Mouse (Mus musculus) kidney, embryonic 16.5 days (tissue): ENCODE measurements around the gene Serac1. TPM values are rescaled to one million over a fixed set of nuclear protein-coding genes. Genes with fewer than 3 reads are reported as not detected.

Experiments
- ATAC-seq: fragments of 200-750 bp; cut with Nextera tagmentation; 2 replicates; pipeline ENCODE4 v1.8.0; 2017; ENCODE audit warnings: moderate TSS enrichment; ENCODE audit not compliant: low FRiP score, low TSS enrichment
- H3K27ac ChIP-seq: fragments of 300-500 bp; sonication (generic); 2 replicates; pipeline ENCODE4 v1.5.1; 2014; ENCODE audit warnings: low read length
- H3K27me3 ChIP-seq: fragments of 300-500 bp; sonication (generic); 2 replicates; pipeline ENCODE4 v1.6.1; 2014; ENCODE audit warnings: low read length, control low read depth, mixed read lengths; ENCODE audit not compliant: insufficient read depth
- H3K36me3 ChIP-seq: fragments of 300-500 bp; sonication (generic); 2 replicates; pipeline ENCODE4 v1.6.1; 2014; ENCODE audit warnings: low read length, control low read depth, mixed read lengths; ENCODE audit not compliant: insufficient read depth
- H3K4me1 ChIP-seq: fragments of 300-500 bp; sonication (generic); 2 replicates; pipeline ENCODE4 v1.6.1; 2014; ENCODE audit warnings: low read length, control low read depth, mixed read lengths; ENCODE audit not compliant: insufficient read depth
- H3K4me2 ChIP-seq: fragments of 300-500 bp; sonication (generic); replicated peaks from 2 replicates; pipeline ENCODE4 v1.6.1; 2014; ENCODE audit warnings: low read depth, low read length
- H3K4me3 ChIP-seq: fragments of 300-500 bp; sonication (generic); 2 replicates; pipeline ENCODE4 v1.5.1; 2014; ENCODE audit warnings: mild to moderate bottlenecking, low read length
- H3K9ac ChIP-seq: fragments of 300-500 bp; sonication (generic); replicated peaks from 2 replicates; pipeline ENCODE4 v1.6.1; 2014; ENCODE audit warnings: low read length
- H3K9me3 ChIP-seq: fragments of 300-500 bp; sonication (generic); 2 replicates; pipeline ENCODE4 v1.6.1; 2016; ENCODE audit warnings: low read length, control low read depth
- WGBS: fragments of 180-500 bp; shearing (Covaris S2); extraction: QIAGEN DNeasy Blood & Tissue Kit; methylation state at CpG from one replicate; pipeline ENCODE4 v1.1.7; 2014; 5-methylcytosine and 5-hydroxymethylcytosine counted together
- polyA plus RNA-seq: library from polyadenylated mRNA; unstranded; fragments of >200 nt; fragmentation: Nextera tagmentation; extraction: Ambion mirVana; gene quantifications from 2 replicates; pipeline ENCODE4 v1.2.1, GENCODE M21; 2015

Serac1 gene
- 5.1 and 6.0 TPM in 2 replicates for polyA plus RNA-seq

DNA sequence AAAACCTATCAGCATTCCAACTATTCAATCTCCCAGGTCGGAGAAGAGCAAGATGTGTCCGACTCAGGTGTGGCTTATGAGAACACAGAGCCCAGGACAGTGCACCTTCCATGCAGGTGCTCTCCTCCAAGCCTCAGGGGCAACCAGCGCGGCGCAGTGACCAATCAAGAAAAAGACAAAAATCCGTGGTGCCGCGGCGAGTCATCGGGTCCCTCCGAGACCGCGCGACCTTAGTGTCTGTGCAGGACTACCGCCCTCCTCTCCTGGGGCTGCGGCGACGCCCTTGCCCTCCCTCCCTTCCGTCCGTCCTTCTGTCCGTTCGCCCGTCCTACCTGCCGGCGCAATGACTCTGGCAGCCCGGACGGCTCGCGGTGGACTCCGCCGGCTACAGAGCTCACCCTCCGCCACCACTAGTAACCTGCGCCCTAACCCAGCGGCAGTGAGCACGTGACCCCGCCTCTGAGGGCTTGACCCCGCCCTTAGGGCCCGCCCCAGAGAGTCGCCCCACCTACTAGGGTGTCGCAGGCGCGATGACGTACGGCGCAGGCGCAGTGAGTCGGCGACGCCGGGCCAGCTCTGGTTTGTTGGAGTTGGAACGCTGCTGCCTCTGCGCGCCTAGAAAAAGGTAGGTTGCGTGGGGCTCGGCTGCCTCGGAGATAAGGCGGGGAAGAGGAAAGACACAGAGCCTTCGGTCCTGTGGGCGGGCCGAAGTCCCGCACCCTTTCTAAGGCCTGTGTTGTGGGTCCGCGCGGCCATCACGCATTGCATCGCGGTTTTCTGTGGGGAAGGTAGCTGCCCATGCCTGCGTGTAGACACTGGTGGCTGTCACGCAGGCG lies at the start of gene Serac1, which contains the start of gene Gtf2h5:
Gene Serac1, minus strand, starts transcription at position 455 of the 836 bp plus-strand sequence.
Gene Gtf2h5, plus strand, starts transcription at position 500 of the 836 bp plus-strand sequence.
- no peaks in the 10 kb centered on the region for H3K27me3 ChIP-seq
- peak within 1 kb of the TSS; percentile 86 for H3K27ac ChIP-seq
- peak within 1 kb of the TSS; percentile 78 for H3K4me3 ChIP-seq
- H3K4me2 ChIP-seq: peak within 1 kb of the TSS; percentile 81
- WGBS: under 1% methylated on average over 70 of the region's 70 CpGs
- H3K9me3 ChIP-seq: no peaks in the 10 kb centered on the region
- peak within 1 kb of the TSS; percentile 82 for H3K9ac ChIP-seq
- peaks cover 10% of the 10 kb centered on the region for H3K4me1 ChIP-seq
- peaks cover 12% of the 10 kb centered on the region; the same call in 1 of the 2 replicates for H3K36me3 ChIP-seq
- ATAC-seq: peak; percentile 99

DNA sequence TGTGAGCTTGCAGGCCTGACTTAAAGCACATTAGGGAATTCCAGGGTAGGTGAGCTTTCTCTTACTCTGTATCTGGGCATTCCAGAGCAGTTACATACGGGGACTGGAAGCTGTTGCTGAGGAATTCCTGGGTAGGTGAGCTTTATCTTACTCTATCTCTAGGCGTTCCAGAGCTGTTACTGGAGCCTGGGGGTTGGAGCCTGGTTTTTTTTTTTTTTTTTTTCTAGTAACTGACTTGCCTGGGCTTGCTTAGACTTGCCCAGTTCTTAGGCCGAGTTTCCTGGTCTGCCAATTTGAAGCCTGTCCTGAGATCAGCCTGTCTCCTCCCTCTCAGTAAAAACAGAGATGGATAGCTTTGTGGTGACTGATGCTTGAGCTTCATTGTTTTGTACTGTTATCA lies 48.5 kb upstream of the Serac1 start:
- no peak for ATAC-seq
- WGBS: 47% methylated on average over 3 of the region's 3 CpGs
- Histone ChIP-seq H3K9me3 (no peaks in the 10 kb centered on the region), H3K9ac (no peak overlapping the region), H3K4me2 (no peak overlapping the region), H3K27me3 (no peaks in the 10 kb centered on the region), H3K4me3 (no peak overlapping the region), H3K36me3 (peaks cover 5% of the 10 kb centered on the region; the same call in 1 of the 2 replicates), H3K27ac (no peak overlapping the region), H3K4me1 (no peaks in the 10 kb centered on the region)

DNA sequence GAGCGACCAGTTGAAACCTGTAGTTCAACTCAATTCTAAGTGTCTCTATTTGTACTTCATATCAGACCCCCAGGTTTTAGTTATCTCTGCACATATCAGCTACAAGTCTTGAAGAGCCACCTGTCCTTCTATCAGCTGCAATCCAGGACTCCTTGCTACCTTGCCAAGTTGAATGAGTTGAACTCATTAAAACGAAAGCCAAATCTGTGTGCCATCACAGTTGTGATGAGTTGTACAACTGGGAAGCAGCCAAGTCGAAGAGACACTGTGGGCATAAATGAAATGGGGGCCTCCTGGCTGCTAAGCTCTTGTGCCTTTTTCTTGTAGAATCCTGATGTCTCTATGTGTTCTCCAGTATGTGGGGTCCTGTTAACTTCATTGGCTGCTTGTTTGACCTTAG lies 45.9 kb upstream of the Serac1 start:
- no peak overlapping the region for H3K9ac ChIP-seq
- H3K36me3 ChIP-seq: peaks cover 17% of the 10 kb centered on the region
- H3K9me3 ChIP-seq: no peaks in the 10 kb centered on the region
- H3K4me2 ChIP-seq: no peak overlapping the region
- ATAC-seq: no peak
- H3K4me1 ChIP-seq: no peaks in the 10 kb centered on the region
- no peak overlapping the region for H3K4me3 ChIP-seq
- H3K27ac ChIP-seq: no peak overlapping the region
- H3K27me3 ChIP-seq: no peaks in the 10 kb centered on the region
- WGBS: 86% methylated on average over 3 of the region's 3 CpGs

DNA sequence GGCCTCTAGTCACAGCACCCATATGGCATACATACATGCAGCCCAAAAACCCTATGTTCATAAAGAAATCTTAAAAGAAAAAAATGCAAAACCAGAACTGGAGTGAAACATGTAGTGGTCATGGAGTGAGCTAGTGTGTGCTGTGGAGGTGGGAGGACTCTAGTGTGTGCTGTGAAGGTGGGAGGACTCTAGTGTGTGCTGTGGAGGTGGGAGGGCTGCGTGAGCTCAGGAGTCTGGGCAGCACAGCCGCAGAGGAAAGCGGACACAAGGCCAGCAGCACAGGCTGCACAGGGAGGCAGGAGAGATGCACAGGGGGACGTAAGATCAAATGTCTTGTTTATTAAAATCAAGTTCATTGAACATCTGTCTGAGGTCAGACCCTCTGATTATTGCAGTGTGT lies 44.2 kb upstream of the Serac1 start:
- H3K27ac ChIP-seq: no peak overlapping the region
- H3K4me3 ChIP-seq: no peak overlapping the region
- H3K36me3 ChIP-seq: peaks cover 17% of the 10 kb centered on the region
- no peak overlapping the region for H3K4me2 ChIP-seq
- H3K9me3 ChIP-seq: no peaks in the 10 kb centered on the region
- ATAC-seq: no peak
- WGBS: 69% methylated on average over 4 of the region's 4 CpGs
- H3K27me3 ChIP-seq: no peaks in the 10 kb centered on the region
- H3K4me1 ChIP-seq: peaks cover 8% of the 10 kb centered on the region
- H3K9ac ChIP-seq: no peak overlapping the region

DNA sequence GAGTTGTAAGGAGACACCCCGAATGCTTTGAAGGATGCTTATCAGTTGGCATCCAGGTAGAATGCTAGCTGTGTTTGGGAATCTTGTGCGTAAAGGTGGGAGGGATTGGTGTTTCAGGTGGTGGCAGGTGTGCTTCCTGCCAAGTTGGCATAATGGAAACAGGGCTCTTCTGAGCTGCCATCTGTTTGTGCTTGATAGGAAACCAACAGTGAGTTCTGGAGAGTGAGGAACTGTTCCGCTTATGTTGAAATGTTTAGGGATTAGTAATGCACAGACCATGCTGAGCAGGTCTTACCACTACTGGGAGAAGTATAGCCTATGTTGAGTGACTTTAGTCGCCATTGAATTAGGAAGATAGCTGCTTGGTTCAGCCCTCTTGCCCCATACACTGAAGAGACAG lies 39.3 kb upstream of the Serac1 start:
- H3K4me1 ChIP-seq: peaks cover 8% of the 10 kb centered on the region
- no peak overlapping the region for H3K4me2 ChIP-seq
- no peaks in the 10 kb centered on the region for H3K27me3 ChIP-seq
- no peak for ATAC-seq
- H3K27ac ChIP-seq: no peak overlapping the region
- H3K36me3 ChIP-seq: peaks cover 12% of the 10 kb centered on the region
- no peak overlapping the region for H3K9ac ChIP-seq
- 93% methylated on average over 4 of the region's 4 CpGs for WGBS
- H3K9me3 ChIP-seq: no peaks in the 10 kb centered on the region
- no peak overlapping the region for H3K4me3 ChIP-seq

DNA sequence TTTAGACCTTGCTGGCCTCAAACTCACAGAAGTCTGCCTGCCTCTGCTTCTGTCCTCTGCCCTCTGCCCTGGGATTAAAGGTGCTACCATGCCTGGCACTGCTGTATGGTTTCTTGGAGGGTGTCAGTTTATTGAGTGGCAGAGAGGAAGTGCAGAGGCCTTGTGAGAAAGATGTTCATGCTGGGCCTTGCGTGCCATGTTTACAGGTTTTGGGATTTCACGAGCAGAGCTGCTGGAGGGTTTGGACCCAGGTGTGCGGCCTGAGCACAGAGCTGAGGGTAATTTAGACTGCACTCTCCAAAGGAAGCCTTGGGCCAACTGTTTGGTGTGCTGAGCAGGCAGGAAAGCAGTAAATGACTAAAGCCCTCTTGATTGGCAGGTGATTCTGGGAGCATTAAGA lies 38.4 kb upstream of the Serac1 start:
- Histone ChIP-seq H3K4me3 (no peak overlapping the region), H3K4me1 (peaks cover 8% of the 10 kb centered on the region), H3K4me2 (no peak overlapping the region), H3K27me3 (no peaks in the 10 kb centered on the region), H3K9me3 (no peaks in the 10 kb centered on the region), H3K36me3 (peaks cover 12% of the 10 kb centered on the region), H3K9ac (no peak overlapping the region), H3K27ac (no peak overlapping the region)
- 86% methylated on average over 3 of the region's 3 CpGs for WGBS
- no peak for ATAC-seq

DNA sequence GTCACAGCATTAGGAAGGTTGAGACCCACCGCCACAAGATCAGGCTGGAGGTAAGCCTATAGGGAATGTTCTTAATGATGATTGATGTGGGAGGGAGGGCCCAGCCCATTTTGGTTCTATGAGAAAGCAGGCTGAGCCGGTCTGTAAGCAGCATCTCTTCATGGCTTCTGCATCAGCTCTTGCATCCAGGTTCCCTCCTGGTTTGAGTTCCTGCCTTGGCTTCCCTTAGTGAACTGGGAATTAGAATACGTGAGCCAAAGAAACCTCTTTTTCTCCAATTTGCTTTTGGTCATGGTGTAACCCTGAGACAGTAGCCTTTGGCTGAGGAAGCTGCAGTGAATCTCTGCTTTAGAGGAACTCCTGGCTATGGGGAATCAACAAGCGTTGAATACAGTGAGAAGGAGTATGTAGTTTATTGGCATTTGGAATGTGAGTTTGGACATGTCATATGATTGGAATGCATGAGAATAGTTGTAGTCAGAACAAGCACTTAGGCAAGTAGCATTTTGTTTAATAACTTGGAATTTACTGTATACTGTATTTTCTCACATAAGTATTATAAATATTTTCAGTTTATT lies 37.7 kb upstream of the Serac1 start:
- H3K36me3 ChIP-seq: peaks cover 5% of the 10 kb centered on the region
- no peak overlapping the region for H3K4me3 ChIP-seq
- H3K27ac ChIP-seq: no peak overlapping the region
- ATAC-seq: no peak
- 77% methylated on average over 4 of the region's 4 CpGs for WGBS
- no peaks in the 10 kb centered on the region for H3K27me3 ChIP-seq
- H3K9ac ChIP-seq: no peak overlapping the region
- no peaks in the 10 kb centered on the region for H3K9me3 ChIP-seq
- H3K4me2 ChIP-seq: no peak overlapping the region
- H3K4me1 ChIP-seq: peaks cover 8% of the 10 kb centered on the region

DNA sequence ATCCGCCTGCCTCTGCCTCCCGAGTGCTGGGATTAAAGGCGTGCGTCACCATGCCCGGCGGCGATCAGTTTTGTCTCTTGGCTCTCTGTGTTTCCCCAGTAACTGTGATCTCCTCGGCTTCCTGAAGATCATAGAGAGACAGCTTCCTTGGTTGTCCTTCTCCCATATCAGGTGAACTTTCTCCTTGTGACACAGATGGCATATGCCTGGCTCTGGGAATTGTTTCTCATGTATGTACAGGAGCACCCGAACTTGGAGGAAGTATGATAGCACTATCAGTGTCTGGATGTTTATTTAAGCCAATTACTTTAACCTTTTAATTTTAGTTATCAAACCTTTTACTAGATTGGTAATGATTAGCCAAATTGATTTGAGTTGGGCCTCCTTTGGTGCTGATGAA lies 35.5 kb upstream of the Serac1 start:
- 92% methylated on average over 9 of the region's 9 CpGs for WGBS
- Histone ChIP-seq H3K27me3 (no peaks in the 10 kb centered on the region), H3K36me3 (no peaks in the 10 kb centered on the region), H3K4me3 (no peak overlapping the region), H3K9ac (no peak overlapping the region), H3K4me2 (no peak overlapping the region), H3K9me3 (no peaks in the 10 kb centered on the region), H3K27ac (no peak overlapping the region), H3K4me1 (peaks cover 8% of the 10 kb centered on the region)
- ATAC-seq: no peak

DNA sequence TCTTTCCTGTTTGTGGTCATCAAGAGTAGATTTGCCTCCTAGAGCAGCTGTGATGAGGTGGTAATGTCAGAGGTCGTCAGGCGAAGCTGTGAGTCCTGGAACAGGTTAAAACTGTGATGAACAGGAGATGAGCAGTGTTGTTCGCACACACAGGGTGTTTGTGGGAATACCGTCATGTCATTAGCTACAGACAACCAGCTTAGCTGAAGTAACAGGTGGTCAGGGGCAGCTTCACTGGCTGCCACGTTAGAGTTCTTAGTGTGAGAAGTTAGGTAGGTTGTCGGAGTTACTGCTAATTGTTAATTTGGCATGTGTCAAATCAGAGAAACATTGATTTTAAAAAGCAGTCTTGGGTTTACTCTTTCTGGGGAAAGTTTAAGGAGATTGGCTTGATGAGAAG lies 34.1 kb upstream of the Serac1 start:
- 87% methylated on average over 6 of the region's 6 CpGs for WGBS
- H3K9me3 ChIP-seq: no peaks in the 10 kb centered on the region
- ATAC-seq: no peak

DNA sequence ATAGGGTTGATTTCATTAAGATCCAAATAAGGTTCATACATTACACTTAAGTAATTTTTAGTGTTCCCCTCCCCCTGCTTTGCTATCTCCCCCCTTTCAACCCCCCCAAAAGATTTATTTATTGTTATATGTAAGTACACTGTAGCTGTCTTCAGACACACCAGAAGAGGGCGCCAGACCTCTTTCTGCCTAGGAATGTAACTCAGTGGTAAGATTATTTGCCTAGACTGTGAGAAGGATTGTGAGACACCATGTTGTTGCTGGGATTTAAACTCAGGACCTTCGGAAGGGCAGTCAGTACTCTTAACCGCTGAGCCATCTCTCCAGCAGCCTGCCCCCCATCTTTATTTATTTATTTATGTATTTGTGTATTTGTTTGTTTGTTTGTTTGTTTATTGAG lies 31.4 kb upstream of the Serac1 start:
- ATAC-seq: no peak
- Histone ChIP-seq H3K27ac (no peak overlapping the region), H3K4me1 (peaks cover 16% of the 10 kb centered on the region), H3K4me3 (no peak overlapping the region), H3K9me3 (no peaks in the 10 kb centered on the region), H3K27me3 (no peaks in the 10 kb centered on the region), H3K36me3 (no peaks in the 10 kb centered on the region), H3K9ac (no peak overlapping the region), H3K4me2 (no peak overlapping the region)
- WGBS: 85% methylated on average over 3 of the region's 3 CpGs

More for the DNA sequence above, 34.1 kb upstream of the Serac1 start:
- Histone ChIP-seq H3K4me1 (peaks cover 3% of the 10 kb centered on the region), H3K27me3 (no peaks in the 10 kb centered on the region), H3K4me2 (no peak overlapping the region), H3K27ac (no peak overlapping the region), H3K9ac (no peak overlapping the region), H3K4me3 (no peak overlapping the region), H3K36me3 (no peaks in the 10 kb centered on the region)
